Mouse (Mus musculus): ENCODE results near the gene Olfr1443.
A peak's percentile ranks its signal among the peaks of the same experiment; 100 is the strongest.

DNA sequence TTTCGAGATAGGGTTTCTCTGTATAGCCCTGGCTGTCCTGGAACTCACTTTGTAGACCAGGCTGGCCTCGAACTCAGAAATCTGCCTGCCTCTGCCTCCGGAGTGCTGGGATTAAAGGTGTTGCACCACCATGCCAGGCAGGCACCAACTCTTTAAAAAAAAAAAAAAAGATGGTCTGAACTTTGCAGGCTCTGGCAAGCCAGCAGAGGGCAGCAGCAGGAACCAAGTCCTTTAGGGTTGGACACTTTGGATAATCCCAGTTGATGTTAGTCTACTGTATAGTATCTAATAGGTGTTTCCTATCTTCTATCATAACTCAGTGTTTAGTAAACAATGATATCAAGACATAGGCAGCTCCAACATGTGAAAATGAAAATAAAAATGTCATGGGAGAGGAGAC, 44.4 kb downstream of the Olfr1443 start:
- peak; percentile 45; the same call in 1 of the 2 replicates for TF ChIP-seq CTCF (IDR thresholded peaks at IDR 0.05; ENCODE audit: extremely low read depth, insufficient read length, insufficient replicate concordance, low read depth, low read length)
- no peak for TF ChIP-seq POLR2A (IDR thresholded peaks at IDR 0.05; ENCODE audit: low read depth, low read length)
